Mouse (Mus musculus) splenic B cell, adult 2 months (primary cell): ENCODE measurements around the gene Tspyl2.
A peak's percentile ranks its signal among the peaks of the same experiment; 100 is the strongest.
"Not testable (repeated sequence)": the region's sequence is repeated elsewhere in the genome, so short reads cannot be mapped to it uniquely, and the experiment has no call there.

Experiments used
- DNase-seq: peaks from one replicate; pipeline ENCODE4 v3.0.0-alpha.2; 2011; ENCODE audit warnings: low read depth, low spot score
- H3K27me3 ChIP-seq: 2 replicates; pipeline ENCODE4 v1.6.1; 2012; ENCODE audit warnings: mild to moderate bottlenecking, low read length, moderate library complexity, mixed read lengths; ENCODE audit not compliant: control insufficient read depth, poor library complexity, insufficient read depth, severe bottlenecking
- H3K36me3 ChIP-seq: 2 replicates; pipeline ENCODE4 v1.6.1; 2012; ENCODE audit warnings: mild to moderate bottlenecking, low read length, moderate library complexity, mixed read lengths; ENCODE audit not compliant: control insufficient read depth, poor library complexity, insufficient read depth, severe bottlenecking

Tspyl2 gene

GRCm38 (mm10) chrX:152342358-152342901, at the start of gene Tspyl2:
TSS of gene Tspyl2 (minus strand) at chrX:152342425.
- H3K36me3 ChIP-seq: no peaks in the 10 kb centered on the region
- DNase-seq: peak; percentile 95
- no peaks in the 10 kb centered on the region for H3K27me3 ChIP-seq

GRCm38 (mm10) chrX:152368397-152369273, 26.4 kb upstream of the Tspyl2 start, which contains the start of gene Gpr173:
TSS of gene Gpr173 (minus strand) at chrX:152368704.
- Histone ChIP-seq H3K27me3 (no peaks in the 10 kb centered on the region), H3K36me3 (no peaks in the 10 kb centered on the region)
- DNase-seq: no peak

GRCm38 (mm10) chrX:152368054-152368396, 25.8 kb upstream of the Tspyl2 start:
- DNase-seq: no peak
- Histone ChIP-seq H3K36me3 (no peaks in the 10 kb centered on the region), H3K27me3 (no peaks in the 10 kb centered on the region)

GRCm38 (mm10) chrX:152366418-152366817, 24.2 kb upstream of the Tspyl2 start:
- Histone ChIP-seq H3K27me3 (no peaks in the 10 kb centered on the region), H3K36me3 (no peaks in the 10 kb centered on the region)
- DNase-seq: no peak

- peak; percentile 79 for DNase-seq
- H3K36me3 ChIP-seq: no peaks in the 10 kb centered on the region
These were observed 10.4 kb upstream of the Tspyl2 start for GRCm38 (mm10) chrX:152352553-152353153.

GRCm38 (mm10) chrX:152347041-152347440, 4.8 kb upstream of the Tspyl2 start:
- DNase-seq: no peak
- H3K36me3 ChIP-seq: no peaks in the 10 kb centered on the region

More at GRCm38 (mm10) chrX:152352553-152353153, 10.4 kb upstream of the Tspyl2 start:
- H3K27me3 ChIP-seq: no peaks in the 10 kb centered on the region

GRCm38 (mm10) chrX:152346587-152346986, 4.4 kb upstream of the Tspyl2 start:
- Histone ChIP-seq H3K36me3 (no peaks in the 10 kb centered on the region), H3K27me3 (no peaks in the 10 kb centered on the region)
- no peak for DNase-seq

More at GRCm38 (mm10) chrX:152347041-152347440, 4.8 kb upstream of the Tspyl2 start:
- H3K27me3 ChIP-seq: no peaks in the 10 kb centered on the region

GRCm38 (mm10) chrX:152342903-152343302, 678 bp upstream of the Tspyl2 start:
- Histone ChIP-seq H3K27me3 (no peaks in the 10 kb centered on the region), H3K36me3 (no peaks in the 10 kb centered on the region)
- DNase-seq: no peak

GRCm38 (mm10) chrX:152341496-152341895, 729 bp downstream of the Tspyl2 start:
- Histone ChIP-seq H3K27me3 (no peaks in the 10 kb centered on the region), H3K36me3 (no peaks in the 10 kb centered on the region)

GRCm38 (mm10) chrX:152336546-152337332, 5.5 kb downstream of the Tspyl2 start:
- no peaks in the 10 kb centered on the region for H3K36me3 ChIP-seq
- peak; percentile 89 for DNase-seq

More at GRCm38 (mm10) chrX:152341496-152341895, 729 bp downstream of the Tspyl2 start:
- DNase-seq: no peak

GRCm38 (mm10) chrX:152336123-152336522, 6.1 kb downstream of the Tspyl2 start:
- not testable (repeated sequence) for DNase-seq, H3K36me3 ChIP-seq

More at GRCm38 (mm10) chrX:152336546-152337332, 5.5 kb downstream of the Tspyl2 start:
- H3K27me3 ChIP-seq: no peaks in the 10 kb centered on the region

GRCm38 (mm10) chrX:152329400-152329799, 12.8 kb downstream of the Tspyl2 start:
- not testable (repeated sequence) for DNase-seq, H3K36me3 ChIP-seq, H3K27me3 ChIP-seq

More at GRCm38 (mm10) chrX:152336123-152336522, 6.1 kb downstream of the Tspyl2 start:
- not testable (repeated sequence) for H3K27me3 ChIP-seq

GRCm38 (mm10) chrX:152327689-152328052, 14.6 kb downstream of the Tspyl2 start:
- H3K27me3 ChIP-seq: no peaks in the 10 kb centered on the region
- H3K36me3 ChIP-seq: no peaks in the 10 kb centered on the region
- no peak for DNase-seq

GRCm38 (mm10) chrX:152326996-152327688, 15.1 kb downstream of the Tspyl2 start, which contains the start of gene Kantr:
TSS of gene Kantr (minus strand) at chrX:152327495.
- H3K36me3 ChIP-seq: no peaks in the 10 kb centered on the region
- peak; percentile 80 for DNase-seq
- no peaks in the 10 kb centered on the region for H3K27me3 ChIP-seq
